Mouse (Mus musculus) heart, embryonic 12.5 days (tissue): ENCODE measurements around the gene Ogfr. TPM values are rescaled to one million over a fixed set of nuclear protein-coding genes. Genes with fewer than 3 reads are reported as not detected.

Experiments used
- ATAC-seq: fragments of 200-750 bp; cut with Nextera tagmentation; 2 replicates; pipeline ENCODE4 v1.8.0; 2017; ENCODE audit warnings: moderate TSS enrichment, moderate library complexity; ENCODE audit not compliant: insufficient number of reproducible peaks, low FRiP score
- H3K27ac ChIP-seq: fragments of 300-500 bp; sonication (generic); 2 replicates; pipeline ENCODE4 v1.5.1; 2016; ENCODE audit warnings: mild to moderate bottlenecking, moderate library complexity; ENCODE audit not compliant: poor library complexity, severe bottlenecking
- H3K27me3 ChIP-seq: fragments of 300-500 bp; sonication (generic); replicated peaks from 2 replicates; pipeline ENCODE4 v1.6.1; 2016; ENCODE audit warnings: mild to moderate bottlenecking, moderate library complexity
- H3K36me3 ChIP-seq: fragments of 300-500 bp; sonication (generic); 2 replicates; pipeline ENCODE4 v1.6.1; 2016; ENCODE audit warnings: mild to moderate bottlenecking, moderate library complexity
- H3K4me1 ChIP-seq: fragments of 300-500 bp; sonication (generic); replicated peaks from 2 replicates; pipeline ENCODE4 v1.6.1; 2016; ENCODE audit warnings: mild to moderate bottlenecking
- H3K4me2 ChIP-seq: fragments of 300-500 bp; sonication (generic); 2 replicates; pipeline ENCODE4 v1.6.1; 2016; ENCODE audit warnings: mild to moderate bottlenecking, moderate library complexity
- H3K4me3 ChIP-seq: fragments of 300-500 bp; sonication (generic); 2 replicates; pipeline ENCODE4 v1.5.1; 2016; ENCODE audit warnings: mild to moderate bottlenecking
- H3K9ac ChIP-seq: fragments of 300-500 bp; sonication (generic); 2 replicates; pipeline ENCODE4 v1.6.1; 2016; ENCODE audit warnings: mild to moderate bottlenecking, moderate library complexity
- H3K9me3 ChIP-seq: fragments of 300-500 bp; sonication (generic); replicated peaks from 2 replicates; pipeline ENCODE4 v1.6.1; 2016; ENCODE audit warnings: mild to moderate bottlenecking, moderate library complexity
- WGBS: fragments of 180-500 bp; shearing (Covaris S2); methylation state at CpG from one replicate; pipeline ENCODE4 v1.1.7; 2016; 5-methylcytosine and 5-hydroxymethylcytosine counted together
- polyA plus RNA-seq: library from polyadenylated mRNA; unstranded; fragments of >200 nt; fragmentation: Nextera tagmentation; extraction: Ambion mirVana; gene quantifications from 2 replicates; pipeline ENCODE4 v1.2.1, GENCODE M21; 2016

Ogfr gene
- 58.0 and 62.1 TPM in 2 replicates for polyA plus RNA-seq

GRCm38 (mm10) chr2:180589123-180589831, at the start of gene Ogfr:
Gene Ogfr (plus strand): TSS chr2:180589245.
- Histone ChIP-seq H3K9me3 (no peaks in the 10 kb centered on the region), H3K36me3 (peaks cover 61% of the 10 kb centered on the region), H3K4me2 (peak within 1 kb of the TSS; percentile 88), H3K9ac (peak within 1 kb of the TSS; percentile 96), H3K4me3 (peak within 1 kb of the TSS; percentile 96), H3K4me1 (peaks cover 7% of the 10 kb centered on the region), H3K27me3 (no peaks in the 10 kb centered on the region), H3K27ac (peak within 1 kb of the TSS; percentile 95)
- under 1% methylated on average over 64 of the region's 67 CpGs for WGBS
- ATAC-seq = peak; percentile 90

GRCm38 (mm10) chr2:180543675-180544074, 45.4 kb upstream of the Ogfr start:
- WGBS = 82% methylated on average over 2 of the region's 2 CpGs
- Histone ChIP-seq H3K27ac (no peak overlapping the region), H3K36me3 (no peaks in the 10 kb centered on the region), H3K4me2 (no peak overlapping the region), H3K4me3 (no peak overlapping the region), H3K9ac (no peak overlapping the region), H3K9me3 (peaks cover 4% of the 10 kb centered on the region; the same call in 1 of the 2 replicates), H3K27me3 (peaks cover 8% of the 10 kb centered on the region; the same call in 1 of the 2 replicates), H3K4me1 (no peaks in the 10 kb centered on the region)
- ATAC-seq = no peak

- no peaks in the 10 kb centered on the region for H3K4me1 ChIP-seq
- peaks cover 8% of the 10 kb centered on the region; the same call in 1 of the 2 replicates for H3K27me3 ChIP-seq
- H3K27ac ChIP-seq = no peak overlapping the region
- H3K4me3 ChIP-seq = no peak overlapping the region
- 73% methylated on average over 18 of the region's 18 CpGs for WGBS
- no peaks in the 10 kb centered on the region for H3K36me3 ChIP-seq
- no peak overlapping the region for H3K9ac ChIP-seq
- ATAC-seq = no peak
- H3K4me2 ChIP-seq = no peak overlapping the region
- peaks cover 4% of the 10 kb centered on the region; the same call in 1 of the 2 replicates for H3K9me3 ChIP-seq
These were observed 44.0 kb upstream of the Ogfr start for GRCm38 (mm10) chr2:180545046-180545445.

- no peaks in the 10 kb centered on the region for H3K4me1 ChIP-seq
- WGBS = 47% methylated on average over 8 of the region's 8 CpGs
- H3K9me3 ChIP-seq = peaks cover 4% of the 10 kb centered on the region; the same call in 1 of the 2 replicates
- H3K9ac ChIP-seq = no peak overlapping the region
- peaks cover 16% of the 10 kb centered on the region; the same call in 1 of the 2 replicates for H3K27me3 ChIP-seq
- H3K4me3 ChIP-seq = no peak overlapping the region
- no peak overlapping the region for H3K4me2 ChIP-seq
- H3K27ac ChIP-seq = no peak overlapping the region
- no peak for ATAC-seq
- H3K36me3 ChIP-seq = no peaks in the 10 kb centered on the region
These were observed 41.5 kb upstream of the Ogfr start for GRCm38 (mm10) chr2:180547384-180548106.

GRCm38 (mm10) chr2:180552340-180552739, 36.7 kb upstream of the Ogfr start:
- WGBS = 72% methylated on average over 3 of the region's 3 CpGs
- peaks cover 11% of the 10 kb centered on the region; the same call in 1 of the 2 replicates for H3K27me3 ChIP-seq
- H3K4me1 ChIP-seq = no peaks in the 10 kb centered on the region
- no peak overlapping the region for H3K4me3 ChIP-seq
- H3K27ac ChIP-seq = no peak overlapping the region
- H3K9me3 ChIP-seq = no peaks in the 10 kb centered on the region
- no peak for ATAC-seq
- H3K36me3 ChIP-seq = no peaks in the 10 kb centered on the region
- H3K9ac ChIP-seq = no peak overlapping the region
- H3K4me2 ChIP-seq = no peak overlapping the region

DNA sequence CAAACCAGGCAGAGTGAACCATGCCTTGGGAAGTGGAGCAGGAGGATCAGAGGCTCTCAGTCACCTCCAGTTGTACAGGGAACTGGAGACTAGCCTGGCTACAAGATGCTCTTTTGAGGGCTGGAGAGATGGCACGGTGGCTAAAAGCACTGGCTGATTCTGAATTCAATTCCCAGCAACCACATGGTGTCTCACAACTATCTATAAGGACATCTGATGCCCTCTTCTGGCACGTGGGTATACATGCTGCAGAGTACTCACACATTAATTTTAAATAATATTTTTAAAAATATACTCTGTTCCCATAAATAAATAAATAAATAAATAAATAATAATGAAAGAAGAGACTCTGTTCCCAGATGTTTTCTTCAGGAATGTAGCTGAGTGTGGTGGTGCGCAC, 33.8 kb upstream of the Ogfr start:
- Histone ChIP-seq H3K27ac (no peak overlapping the region), H3K27me3 (peaks cover 11% of the 10 kb centered on the region; the same call in 1 of the 2 replicates), H3K9me3 (0 out of 2 replicates have a peak, but pooled peaks cover 3% of the 10 kb centered on the region), H3K4me2 (no peak overlapping the region), H3K4me1 (no peaks in the 10 kb centered on the region), H3K36me3 (no peaks in the 10 kb centered on the region), H3K9ac (no peak overlapping the region), H3K4me3 (no peak overlapping the region)
- WGBS = 50% methylated on average over 3 of the region's 3 CpGs
- no peak for ATAC-seq

DNA sequence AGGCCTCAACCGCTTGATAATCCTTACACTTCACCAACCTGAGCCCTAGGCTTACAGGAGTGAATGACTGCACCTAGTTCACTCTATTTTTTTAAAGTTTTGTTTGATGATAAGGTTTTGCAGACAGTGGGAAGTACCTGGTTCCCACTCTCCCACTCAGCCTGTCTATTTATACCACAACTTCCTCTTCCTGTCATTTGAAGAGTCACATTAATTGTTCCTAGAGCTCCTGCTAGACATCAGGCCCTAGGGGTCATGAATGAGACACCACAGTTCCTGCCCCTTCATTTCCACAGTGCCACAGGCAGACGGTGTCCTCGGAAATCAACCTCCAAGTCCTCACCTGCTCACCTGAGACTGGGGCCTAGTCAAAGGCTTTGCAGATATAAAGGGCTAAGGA, 32.6 kb upstream of the Ogfr start:
- 57% methylated on average over 3 of the region's 3 CpGs for WGBS
- Histone ChIP-seq H3K27me3 (0 out of 2 replicates have a peak, but pooled peaks cover 7% of the 10 kb centered on the region), H3K36me3 (no peaks in the 10 kb centered on the region), H3K4me2 (no peak overlapping the region), H3K9me3 (0 out of 2 replicates have a peak, but pooled peaks cover 4% of the 10 kb centered on the region), H3K4me1 (no peaks in the 10 kb centered on the region), H3K9ac (no peak overlapping the region), H3K27ac (no peak overlapping the region), H3K4me3 (no peak overlapping the region)
- no peak for ATAC-seq

DNA sequence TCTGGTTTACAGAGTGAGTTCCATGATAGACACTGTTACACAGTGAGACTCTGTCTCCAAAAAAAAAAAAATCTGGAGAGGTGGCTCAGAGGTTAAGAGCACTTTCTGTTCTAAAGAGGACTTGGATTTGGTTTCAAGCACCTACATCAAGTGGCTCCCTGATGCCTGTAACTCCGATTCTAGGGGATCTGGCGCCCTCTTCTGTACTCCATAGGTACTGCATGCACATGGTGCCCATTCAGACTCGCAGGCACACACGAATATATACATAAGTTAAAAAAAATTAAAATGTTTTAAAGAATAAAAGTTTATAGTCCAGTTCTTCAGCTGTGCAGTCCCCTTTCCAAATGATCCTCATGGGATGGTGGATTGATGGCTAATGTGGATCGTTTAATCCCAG, 28.8 kb upstream of the Ogfr start:
- 46% methylated on average over 5 of the region's 5 CpGs for WGBS
- H3K9ac ChIP-seq = no peak overlapping the region

DNA sequence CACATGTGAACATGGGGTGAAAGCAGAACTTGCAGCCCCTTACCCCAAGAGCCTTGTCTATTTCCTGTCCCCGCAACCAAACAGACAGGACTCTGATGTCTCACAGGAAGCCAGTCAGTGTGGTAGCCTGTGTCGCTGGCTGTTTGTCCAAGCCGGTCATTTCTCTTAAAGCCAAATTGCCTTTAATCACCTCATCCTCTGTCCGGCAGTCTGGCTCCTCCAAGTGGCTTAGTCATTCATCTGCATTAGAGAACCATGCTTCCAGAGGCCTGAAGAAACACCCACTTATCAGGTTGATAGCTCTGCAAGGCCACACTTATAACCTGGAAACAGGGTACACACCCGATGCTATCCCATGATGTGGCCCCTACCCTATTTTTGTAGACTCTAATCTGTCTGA, 26.9 kb upstream of the Ogfr start:
- no peak overlapping the region for H3K4me3 ChIP-seq
- H3K9me3 ChIP-seq = 0 out of 2 replicates have a peak, but pooled peaks cover 4% of the 10 kb centered on the region
- H3K27ac ChIP-seq = no peak overlapping the region
- no peak for ATAC-seq
- no peak overlapping the region for H3K9ac ChIP-seq
- no peaks in the 10 kb centered on the region for H3K4me1 ChIP-seq
- no peak overlapping the region for H3K4me2 ChIP-seq
- 44% methylated on average over 5 of the region's 5 CpGs for WGBS
- peaks cover 18% of the 10 kb centered on the region for H3K27me3 ChIP-seq
- H3K36me3 ChIP-seq = no peaks in the 10 kb centered on the region

More for the DNA sequence above, 28.8 kb upstream of the Ogfr start:
- no peak for ATAC-seq
- H3K36me3 ChIP-seq = no peaks in the 10 kb centered on the region
- H3K9me3 ChIP-seq = 0 out of 2 replicates have a peak, but pooled peaks cover 4% of the 10 kb centered on the region
- peaks cover 18% of the 10 kb centered on the region for H3K27me3 ChIP-seq
- no peak overlapping the region for H3K4me2 ChIP-seq
- H3K4me1 ChIP-seq = no peaks in the 10 kb centered on the region
- H3K27ac ChIP-seq = no peak overlapping the region
- no peak overlapping the region for H3K4me3 ChIP-seq

DNA sequence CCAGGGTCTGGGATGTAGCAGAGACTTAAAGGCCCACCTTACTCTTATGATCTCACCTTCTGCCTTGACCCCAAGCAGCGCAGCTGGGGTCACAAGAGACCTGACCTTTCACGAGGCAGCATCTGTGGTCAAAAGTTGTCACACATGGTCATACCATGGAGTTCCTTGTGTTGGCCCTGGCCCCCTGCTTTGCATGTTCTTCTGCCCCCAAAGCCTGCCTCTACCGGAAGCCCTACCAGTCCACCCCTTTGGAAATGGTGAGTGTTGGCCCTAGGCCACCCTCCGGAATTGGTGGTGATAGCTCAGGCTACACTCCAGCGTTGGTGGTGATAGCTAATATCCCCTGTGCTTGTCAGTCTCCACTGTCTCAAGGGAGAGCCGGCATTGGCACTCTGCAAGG, 25.7 kb upstream of the Ogfr start:
- Histone ChIP-seq H3K4me2 (no peak overlapping the region), H3K4me1 (0 out of 2 replicates have a peak, but pooled peaks cover under 1% of the 10 kb centered on the region), H3K9me3 (0 out of 2 replicates have a peak, but pooled peaks cover 4% of the 10 kb centered on the region), H3K36me3 (no peaks in the 10 kb centered on the region), H3K4me3 (no peak overlapping the region), H3K9ac (no peak overlapping the region), H3K27me3 (peaks cover 18% of the 10 kb centered on the region), H3K27ac (no peak overlapping the region)
- ATAC-seq = no peak
- 54% methylated on average over 6 of the region's 6 CpGs for WGBS

- Histone ChIP-seq H3K9ac (no peak overlapping the region), H3K4me2 (no peak overlapping the region), H3K27me3 (peaks cover 18% of the 10 kb centered on the region), H3K27ac (no peak overlapping the region), H3K36me3 (no peaks in the 10 kb centered on the region), H3K4me1 (peaks cover 6% of the 10 kb centered on the region), H3K4me3 (no peak overlapping the region), H3K9me3 (0 out of 2 replicates have a peak, but pooled peaks cover 4% of the 10 kb centered on the region)
- ATAC-seq = no peak
- WGBS = 40% methylated on average over 5 of the region's 5 CpGs
These were observed 25.2 kb upstream of the Ogfr start for GRCm38 (mm10) chr2:180563841-180564240.
